Mouse (Mus musculus): ENCODE measurements around the gene Myom3.

- TF ChIP-seq POLR2A (IDR thresholded peaks at IDR 0.05; ENCODE audit: insufficient read depth, low read depth, low read length) (no peak), CTCF (IDR thresholded peaks at IDR 0.05; ENCODE audit: insufficient read depth, low read depth, low read length) (no peak)
These were observed 95.1 kb downstream of the Myom3 start for GRCm38 (mm10) chr4:135854630-135855029.
